Mouse (Mus musculus) liver, postnatal 0 days (tissue): ENCODE measurements at regions not wholly inside any gene's neighbourhood (a gene's known extent, or its start where the extent isn't known, plus 50 kb on each side); places are given as distances from the start of the nearest gene placed in this dataset.

ENCODE experiments used
- ATAC-seq: fragments of 200-750 bp; cut with Nextera tagmentation; 2 replicates; pipeline ENCODE4 v1.8.0; 2017; ENCODE audit warnings: mild to moderate bottlenecking, moderate library complexity
- DNase-seq: peaks from one replicate; pipeline ENCODE4 v3.0.0-alpha.2; 2016
- H3K27ac ChIP-seq: fragments of 300-500 bp; sonication (generic); 2 replicates; pipeline ENCODE4 v1.5.1; 2014; ENCODE audit warnings: antibody characterized with exemption, moderate library complexity, mild to moderate bottlenecking, low read depth
- H3K27me3 ChIP-seq: fragments of 300-500 bp; sonication (generic); 2 replicates; pipeline ENCODE4 v1.6.1; 2014; ENCODE audit warnings: low read length, control low read depth, mixed read lengths; ENCODE audit not compliant: insufficient read depth
- H3K36me3 ChIP-seq: fragments of 300-500 bp; sonication (generic); replicated peaks from 2 replicates; pipeline ENCODE4 v1.6.1; 2014; ENCODE audit warnings: mild to moderate bottlenecking, control low read depth, low read length, moderate library complexity, mixed read lengths; ENCODE audit not compliant: insufficient read depth
- H3K4me1 ChIP-seq: fragments of 300-500 bp; sonication (generic); 2 replicates; pipeline ENCODE4 v1.6.1; 2014; ENCODE audit warnings: antibody characterized with exemption, mild to moderate bottlenecking, control low read depth; ENCODE audit not compliant: insufficient read depth
- H3K4me2 ChIP-seq: fragments of 300-500 bp; sonication (generic); 2 replicates; pipeline ENCODE4 v1.6.1; 2014; ENCODE audit warnings: low read depth, mild to moderate bottlenecking, low read length, moderate library complexity, mixed read lengths
- H3K4me3 ChIP-seq: fragments of 300-500 bp; sonication (generic); 2 replicates; pipeline ENCODE4 v1.5.1; 2014; ENCODE audit warnings: low read depth, low read length
- H3K9ac ChIP-seq: fragments of 300-500 bp; sonication (generic); replicated peaks from 2 replicates; pipeline ENCODE4 v1.6.1; 2014; ENCODE audit warnings: mild to moderate bottlenecking, moderate library complexity
- H3K9me3 ChIP-seq: fragments of 300-500 bp; sonication (generic); 2 replicates; pipeline ENCODE4 v1.6.1; 2016; ENCODE audit warnings: mild to moderate bottlenecking, control low read depth, low read length, mixed read lengths
- CTCF ChIP-seq: sonication (generic); IDR thresholded peaks from 2 replicates; pipeline ENCODE4 v1.5.1; 2016; ENCODE audit warnings: antibody characterized with exemption, low read depth
- EP300 ChIP-seq: IDR thresholded peaks from 2 replicates; pipeline ENCODE4 v1.6.1; 2016; ENCODE audit warnings: antibody characterized with exemption, low read depth, mild to moderate bottlenecking
- WGBS: fragments of 180-500 bp; shearing (Covaris S2); extraction: QIAGEN DNeasy Blood & Tissue Kit; methylation state at CpG from one replicate; pipeline ENCODE4 v1.1.7; 2014; ENCODE audit not compliant: insufficient replicate concordance; 5-methylcytosine and 5-hydroxymethylcytosine counted together

DNA sequence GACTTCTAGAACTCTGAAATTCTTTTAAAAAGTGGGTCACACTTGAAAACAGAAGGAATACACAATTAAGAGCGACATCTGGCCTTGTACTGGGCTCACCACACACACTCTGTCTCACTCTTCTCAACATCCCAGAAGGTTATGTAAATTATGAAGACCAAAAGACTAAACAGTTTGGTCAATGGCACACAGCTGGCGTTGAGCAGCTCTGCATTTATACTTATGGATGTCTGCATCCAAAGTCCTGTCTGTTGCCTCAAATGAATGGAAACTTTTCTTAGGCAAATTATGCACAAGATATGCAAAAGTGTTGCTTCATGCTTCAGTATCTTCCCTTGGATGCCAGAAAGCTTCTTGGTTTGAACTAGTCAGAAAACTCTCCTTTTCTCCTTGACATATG is 323.5 kb downstream of the Ppp3ca start:
- DNase-seq (no peak), ATAC-seq (no peak)
- Histone ChIP-seq H3K27ac (no peak overlapping the region), H3K9me3 (no peaks in the 10 kb centered on the region), H3K4me2 (no peak overlapping the region), H3K4me3 (no peak overlapping the region), H3K36me3 (no peaks in the 10 kb centered on the region), H3K9ac (no peak overlapping the region), H3K27me3 (no peaks in the 10 kb centered on the region), H3K4me1 (no peaks in the 10 kb centered on the region)
- no peak for TF ChIP-seq EP300
- no peak for TF ChIP-seq CTCF
- WGBS, result 61% methylated on average over 2 of the region's 2 CpGs

- no peaks in the 10 kb centered on the region for H3K27me3 ChIP-seq
- no peak overlapping the region for H3K27ac ChIP-seq
- no peaks in the 10 kb centered on the region for H3K36me3 ChIP-seq
- ATAC-seq, result no peak
- H3K4me2 ChIP-seq, result no peak overlapping the region
- H3K9ac ChIP-seq, result no peak overlapping the region
- no peaks in the 10 kb centered on the region for H3K4me1 ChIP-seq
- TF ChIP-seq CTCF (no peak), EP300 (no peak)
- H3K9me3 ChIP-seq, result no peaks in the 10 kb centered on the region
- 76% methylated on average over 8 of the region's 8 CpGs for WGBS
- no peak overlapping the region for H3K4me3 ChIP-seq
- no peak for DNase-seq
These were observed 324.6 kb downstream of the Ppp3ca start for GRCm38 (mm10) chr3:136994361-136995083.

- H3K9me3 ChIP-seq, result no peaks in the 10 kb centered on the region
- H3K9ac ChIP-seq, result no peak overlapping the region
- ATAC-seq (no peak), DNase-seq (no peak)
- no peak overlapping the region for H3K4me2 ChIP-seq
- H3K27me3 ChIP-seq, result no peaks in the 10 kb centered on the region
- no peaks in the 10 kb centered on the region for H3K36me3 ChIP-seq
- no peak for TF ChIP-seq EP300
- TF ChIP-seq CTCF, result no peak
- H3K4me3 ChIP-seq, result no peak overlapping the region
- H3K27ac ChIP-seq, result no peak overlapping the region
- 89% methylated on average over 3 of the region's 3 CpGs for WGBS
- no peaks in the 10 kb centered on the region for H3K4me1 ChIP-seq
These were observed 325.8 kb downstream of the Ppp3ca start for GRCm38 (mm10) chr3:136995611-136996335.

- TF ChIP-seq EP300 (no peak), CTCF (no peak)
- no peaks in the 10 kb centered on the region for H3K36me3 ChIP-seq
- no peaks in the 10 kb centered on the region for H3K9me3 ChIP-seq
- DNase-seq (no peak), ATAC-seq (no peak)
- 73% methylated on average over 5 of the region's 5 CpGs for WGBS
- no peaks in the 10 kb centered on the region for H3K4me1 ChIP-seq
- H3K9ac ChIP-seq, result no peak overlapping the region
- no peak overlapping the region for H3K4me3 ChIP-seq
- H3K27me3 ChIP-seq, result no peaks in the 10 kb centered on the region
- no peak overlapping the region for H3K27ac ChIP-seq
- no peak overlapping the region for H3K4me2 ChIP-seq
These were observed 326.5 kb downstream of the Ppp3ca start for GRCm38 (mm10) chr3:136996381-136996895.

DNA sequence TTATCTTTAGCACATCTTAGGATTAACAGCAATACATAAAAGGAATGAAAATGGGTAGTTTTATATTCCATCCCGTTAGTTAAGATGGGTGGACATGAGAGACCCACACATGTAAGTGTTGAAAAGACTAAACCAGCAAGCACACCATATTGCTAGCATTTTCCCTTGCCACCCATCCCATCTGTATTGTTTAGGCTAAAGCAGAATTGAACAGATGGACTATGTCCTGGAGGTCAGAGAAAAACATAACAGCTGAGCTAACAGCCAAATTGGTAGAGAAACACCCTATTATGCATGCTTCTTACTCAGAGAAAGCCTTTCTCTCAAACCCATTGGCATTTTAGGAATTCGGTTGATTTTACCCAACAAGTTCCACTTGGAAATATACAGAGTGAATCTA is 329.3 kb upstream of the Emcn start:
- Histone ChIP-seq H3K36me3 (no peaks in the 10 kb centered on the region), H3K27ac (no peak overlapping the region)
- ATAC-seq, result no peak

DNA sequence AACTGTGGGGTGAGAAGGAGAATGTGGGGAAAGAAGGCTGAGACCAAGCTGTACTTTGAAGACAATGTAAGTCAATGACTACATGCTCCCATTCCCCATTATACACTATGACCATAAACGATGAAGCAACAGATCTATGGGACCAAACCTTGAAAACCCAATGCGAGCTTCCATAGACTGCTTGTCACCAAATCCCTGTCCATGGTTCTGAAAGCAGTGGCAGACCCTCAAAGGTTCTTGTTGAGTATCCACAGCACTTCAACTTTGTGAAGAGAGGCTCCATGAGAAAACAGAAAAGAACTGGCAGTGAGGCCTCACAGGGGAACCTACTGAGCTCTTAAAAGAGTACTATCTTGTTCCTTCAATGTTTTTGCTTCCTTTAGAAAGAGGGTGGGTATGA is 326.2 kb upstream of the Emcn start:
- H3K36me3 ChIP-seq, result no peaks in the 10 kb centered on the region
- no peak overlapping the region for H3K27ac ChIP-seq
- 57% methylated on average over 2 of the region's 2 CpGs for WGBS
- no peaks in the 10 kb centered on the region for H3K9me3 ChIP-seq
- ATAC-seq (no peak), DNase-seq (no peak)
- H3K4me3 ChIP-seq, result no peak overlapping the region
- no peak overlapping the region for H3K4me2 ChIP-seq
- no peaks in the 10 kb centered on the region for H3K4me1 ChIP-seq
- no peak overlapping the region for H3K9ac ChIP-seq
- TF ChIP-seq EP300 (no peak), CTCF (no peak)
- H3K27me3 ChIP-seq, result no peaks in the 10 kb centered on the region

More for the DNA sequence above, 329.3 kb upstream of the Emcn start:
- DNase-seq, result no peak
- H3K9me3 ChIP-seq, result no peaks in the 10 kb centered on the region
- H3K9ac ChIP-seq, result no peak overlapping the region
- WGBS, result 63% methylated on average over 2 of the region's 2 CpGs
- no peak overlapping the region for H3K4me2 ChIP-seq
- TF ChIP-seq CTCF, result no peak
- no peak for TF ChIP-seq EP300
- H3K4me1 ChIP-seq, result no peaks in the 10 kb centered on the region
- no peak overlapping the region for H3K4me3 ChIP-seq
- no peaks in the 10 kb centered on the region for H3K27me3 ChIP-seq
